Mouse (Mus musculus) CD4-positive, CD25-positive, alpha-beta regulatory T cell, adult 9 weeks (primary cell): ENCODE results near the gene Camsap2. TPM values are rescaled to one million over a fixed set of nuclear protein-coding genes. Genes with fewer than 3 reads are reported as not detected.

Experiments used
- polyA plus RNA-seq: library from polyadenylated mRNA; unstranded; fragments of 100-300 nt; shearing (Covaris generic); gene quantifications from one replicate; pipeline ENCODE4 v1.2.1, GENCODE M21; 2017

Camsap2 gene
- 2.4 TPM for polyA plus RNA-seq

DNA sequence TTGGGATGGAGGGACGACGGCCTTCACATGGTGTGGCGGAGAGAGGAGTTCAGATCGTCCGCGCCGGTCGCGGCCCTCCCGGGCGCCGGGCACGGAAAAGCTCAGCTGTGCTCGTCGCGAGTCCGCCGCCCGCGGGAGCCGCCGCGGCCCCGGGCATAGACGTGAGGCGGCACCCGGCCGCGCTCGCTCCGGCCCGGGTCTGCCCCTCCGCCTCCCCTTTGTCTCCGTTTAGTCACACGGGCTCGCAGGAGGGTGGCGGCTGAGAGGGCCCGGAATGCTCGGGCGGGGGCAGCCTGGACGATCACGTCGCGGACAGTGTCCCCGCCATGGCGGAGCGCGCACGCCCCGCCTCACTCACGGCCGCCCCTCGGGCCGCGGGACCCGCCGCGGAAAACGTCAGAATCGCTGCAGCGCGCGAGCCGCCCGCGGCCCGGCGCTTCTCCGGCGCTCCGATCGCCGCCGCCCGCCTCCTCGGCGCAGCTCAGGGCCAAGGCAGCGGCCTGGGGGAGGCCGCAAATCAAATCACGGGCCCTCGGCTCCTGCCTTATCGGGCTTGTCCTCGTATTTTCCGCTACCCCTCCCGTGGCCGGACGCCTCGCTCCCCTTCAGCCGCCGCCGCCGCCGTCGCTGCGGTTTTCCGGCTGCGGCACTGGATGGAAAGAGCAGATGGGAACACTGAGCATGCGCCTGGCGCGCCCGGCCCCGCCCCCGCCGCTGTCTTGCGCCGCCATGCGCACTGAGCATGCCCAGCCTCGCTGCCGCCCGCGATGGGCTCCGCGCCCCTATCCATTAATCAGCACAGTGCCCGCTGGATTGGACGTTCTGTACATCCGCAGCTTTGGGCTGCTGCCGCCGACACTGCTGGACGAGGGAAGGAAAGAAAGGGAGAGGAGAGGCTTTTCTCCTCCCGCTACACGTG, at the start of gene Camsap2:
Gene Camsap2, minus strand, starts transcription at position 651 of the 919 bp plus-strand sequence.

DNA sequence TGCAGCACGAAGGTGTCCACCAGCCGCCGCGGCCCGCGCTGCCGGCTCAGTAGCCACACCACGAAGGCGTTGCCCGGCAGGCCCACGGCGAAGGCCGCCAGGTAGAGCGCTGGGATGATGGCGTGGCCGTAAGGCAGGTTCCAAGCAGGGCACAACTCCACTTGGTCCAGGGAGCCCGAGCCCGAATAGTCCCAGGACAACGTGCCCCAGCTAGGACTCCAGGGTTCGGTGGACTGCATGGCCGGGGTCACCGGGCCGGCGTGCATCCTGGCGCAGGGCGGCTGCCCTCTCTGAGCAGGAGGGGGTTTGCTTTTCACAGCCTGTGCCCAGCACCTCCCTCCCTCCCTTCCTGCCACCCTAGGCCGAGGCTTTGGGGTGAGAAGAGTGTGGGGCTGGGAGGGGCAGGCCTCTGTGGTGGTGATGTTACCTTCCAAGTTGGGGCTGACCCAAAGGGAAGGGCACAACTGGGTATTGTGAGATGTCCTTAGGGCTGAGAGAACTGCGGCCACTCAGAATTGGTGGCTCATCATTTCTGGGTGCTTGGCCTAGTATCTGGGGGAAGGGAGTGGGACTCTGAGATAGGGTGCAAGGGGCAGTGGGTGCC, 85.2 kb downstream of the Camsap2 start, which contains the start of gene Gpr25:
Gene Gpr25, minus strand, starts transcription at position 239 of the 604 bp plus-strand sequence.

DNA sequence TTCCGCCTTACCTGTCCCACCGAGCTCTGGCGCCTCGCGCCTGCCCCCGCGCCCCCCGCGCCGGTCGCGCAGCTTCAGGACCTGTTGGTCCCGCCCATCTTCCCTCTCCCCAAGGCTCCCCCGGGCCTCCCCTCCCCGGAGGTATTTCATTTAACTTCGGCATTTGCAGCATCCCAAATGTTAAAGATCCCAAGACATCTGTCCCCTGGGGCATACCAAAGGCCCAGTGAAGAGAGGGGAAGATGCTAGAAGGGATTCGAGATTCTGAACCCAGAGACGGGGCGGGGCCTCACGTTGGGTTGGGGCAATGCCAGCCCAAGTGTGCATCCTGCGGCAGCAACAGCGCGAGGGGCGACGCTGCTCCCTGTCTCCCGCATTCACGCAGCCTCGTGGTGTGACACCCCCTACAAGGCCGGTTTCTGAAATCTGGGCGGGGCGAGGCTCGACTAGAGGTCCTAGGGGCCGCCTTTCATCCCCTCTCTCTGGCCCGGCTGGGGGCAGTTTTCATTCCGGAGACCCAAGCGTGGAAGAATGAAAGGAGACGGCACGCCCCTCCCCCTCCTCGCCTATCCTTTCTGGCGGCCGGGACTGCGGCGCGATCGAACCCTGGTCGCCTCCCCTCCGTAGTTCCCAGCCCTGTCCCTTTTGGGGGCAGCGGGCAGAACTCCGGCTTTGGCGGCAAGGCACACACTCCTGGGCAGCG, 111.9 kb downstream of the Camsap2 start, which contains the start of gene Inava:
Gene Inava, minus strand, starts transcription at position 373 of the 703 bp plus-strand sequence.

Other genes with a start within 250 kb of the Camsap2 start
- gene Kif21b, start 214.7 kb downstream of the Camsap2 start, polyA plus RNA-seq = 40.3 TPM
- not detected for gene Mroh3, start 133.3 kb downstream of the Camsap2 start, polyA plus RNA-seq
- not detected for gene Inava, start 111.8 kb downstream of the Camsap2 start, polyA plus RNA-seq
- gene Gpr25, start 85.2 kb downstream of the Camsap2 start, polyA plus RNA-seq = not detected
- 19.3 TPM for gene Ddx59, start 69.2 kb upstream of the Camsap2 start, polyA plus RNA-seq
- gene Kif14, start 120.2 kb upstream of the Camsap2 start, polyA plus RNA-seq = 0.55 TPM